ENCODE assay signal across 8 mouse cellular contexts in the genomic region with DNA sequence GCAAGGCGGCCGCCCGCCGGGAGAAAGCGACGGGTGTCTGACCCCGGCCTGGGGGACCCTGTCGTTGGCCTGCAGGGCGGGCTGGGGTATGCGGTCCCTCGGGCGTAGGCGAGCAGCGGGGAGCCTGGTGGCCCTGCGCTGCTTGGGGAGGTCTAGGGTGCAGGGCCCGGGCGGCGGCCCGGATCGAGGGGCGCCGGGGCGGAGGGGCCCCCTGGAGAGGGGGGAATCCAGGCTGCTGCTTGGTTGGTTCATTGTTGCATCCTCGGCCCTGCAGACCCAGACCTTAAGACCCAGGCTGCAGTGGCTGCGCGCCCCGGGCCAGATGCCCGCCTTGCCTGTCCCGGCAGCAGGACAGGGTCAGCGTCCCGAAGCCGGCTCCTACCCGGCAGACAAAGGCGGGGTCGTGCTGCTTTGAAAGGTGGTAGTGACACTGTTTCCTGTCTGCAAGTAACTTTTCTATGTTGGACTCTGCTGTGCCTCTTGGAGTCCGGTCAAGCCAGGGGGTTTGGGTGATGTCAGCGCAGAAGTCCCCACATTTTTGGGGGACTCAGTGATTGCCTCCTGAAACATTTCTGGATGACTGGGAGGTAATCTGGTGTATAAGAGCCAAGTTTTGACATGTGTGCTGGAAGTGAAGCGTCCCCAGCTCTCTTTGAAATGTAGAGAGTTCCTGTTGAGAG.
DNase-seq lines count a peak whose midpoint lies in the region; ATAC-seq and TF ChIP-seq lines count a peak whose summit lies in the region.

No protein-coding gene starts in this region.

- no peaks in the 10 kb centered on the region for H3K9me3 ChIP-seq in forebrain, embryonic 15.5 days
- no peaks in the 10 kb centered on the region for H3K9me3 ChIP-seq in liver, postnatal 0 days (ENCODE audit: low read length)

- 0 out of 2 replicates have a peak, but pooled peaks have one; percentile 20 for ATAC-seq in frontal cortex, adult (ENCODE audit: low TSS enrichment)
- no peak; the same call in 1 of the 2 replicates for ATAC-seq in forebrain, embryonic 15.5 days (replicated peaks)
- ATAC-seq in liver, postnatal 0 days, result peak; percentile 40

- peak overlapping the region; percentile 93 for H3K9ac ChIP-seq in forebrain, embryonic 15.5 days (replicated peaks)
- H3K9ac ChIP-seq in liver, postnatal 0 days (replicated peaks), result peak overlapping the region; percentile 94

- H3K27ac ChIP-seq in forebrain, embryonic 15.5 days (replicated peaks), result peak overlapping the region; percentile 85
- H3K27ac ChIP-seq in liver, postnatal 0 days (ENCODE audit: low read depth), result peak overlapping the region; percentile 77
- no peak overlapping the region for H3K27ac ChIP-seq in olfactory bulb, adult 2 months (ENCODE audit: insufficient read depth, low read depth, low read length)

- H3K4me2 ChIP-seq in forebrain, embryonic 15.5 days (replicated peaks), result peak overlapping the region; percentile 63
- H3K4me2 ChIP-seq in liver, postnatal 0 days (ENCODE audit: low read depth, low read length), result peak overlapping the region; percentile 97

- peak overlapping the region; percentile 95 for H3K4me3 ChIP-seq in forebrain, embryonic 15.5 days
- H3K4me3 ChIP-seq in liver, postnatal 0 days (ENCODE audit: low read depth, low read length), result peak overlapping the region; percentile 87
- peak overlapping the region; percentile 86 for H3K4me3 ChIP-seq in olfactory bulb, adult 2 months (ENCODE audit: insufficient read depth, low read depth, low read length)

- no peaks in the 10 kb centered on the region for H3K36me3 ChIP-seq in forebrain, embryonic 15.5 days
- H3K36me3 ChIP-seq in liver, postnatal 0 days (replicated peaks; ENCODE audit: insufficient read depth, low read length), result no peaks in the 10 kb centered on the region

- peaks cover 38% of the 10 kb centered on the region for H3K4me1 ChIP-seq in forebrain, embryonic 15.5 days
- H3K4me1 ChIP-seq in liver, postnatal 0 days (ENCODE audit: insufficient read depth), result peaks cover 46% of the 10 kb centered on the region
- peaks cover 12% of the 10 kb centered on the region; the same call in 1 of the 2 replicates for H3K4me1 ChIP-seq in olfactory bulb, adult 2 months (ENCODE audit: control insufficient read depth, insufficient read depth, low read length)

- no peak for DNase-seq in frontal cortex, adult 2 months (ENCODE audit: extremely low spot score in 1 of 2, low spot score in 1 of 2)
- DNase-seq in adrenal gland, postnatal 36 days, result peak; percentile 26 to 62
- DNase-seq in induced T-regulatory cell, adult 2 months (ENCODE audit: low read depth), result peak; percentile 78
- peak; percentile 45 for DNase-seq in liver, postnatal 0 days
- DNase-seq in urinary bladder, postnatal 14 days (ENCODE audit: low spot score), result peak; percentile 25

- TF ChIP-seq EP300 in liver, postnatal 0 days (IDR thresholded peaks at IDR 0.05; ENCODE audit: low read depth), result no peak

- WGBS in forebrain, embryonic 15.5 days, result under 1% methylated on average over 37 of the region's 38 CpGs
- 4% methylated on average over 37 of the region's 38 CpGs for WGBS in liver, postnatal 0 days (ENCODE audit: insufficient replicate concordance)
- 4% methylated on average over 38 of the region's 38 CpGs for WGBS in olfactory bulb, adult 2 months

- H3K27me3 ChIP-seq in forebrain, embryonic 15.5 days, result no peaks in the 10 kb centered on the region
- no peaks in the 10 kb centered on the region for H3K27me3 ChIP-seq in liver, postnatal 0 days (ENCODE audit: insufficient read depth, low read length)

- TF ChIP-seq POLR2A in olfactory bulb, adult 2 months (IDR thresholded peaks at IDR 0.05; ENCODE audit: insufficient read depth, low read depth, low read length), result no peak

- no peak for TF ChIP-seq CTCF in liver, postnatal 0 days (IDR thresholded peaks at IDR 0.05; ENCODE audit: low read depth)
- no peak for TF ChIP-seq CTCF in olfactory bulb, adult 2 months (IDR thresholded peaks at IDR 0.05; ENCODE audit: insufficient read depth, low read depth, low read length)

Comparison
In these comparisons a context has a peak if more than half of its experiments do, and no peak if none do; other contexts are left out.
1. DNase-seq: peak in adrenal gland, postnatal 36 days (2 of 2), induced T-regulatory cell, adult 2 months (single experiment), liver, postnatal 0 days (single experiment) and urinary bladder, postnatal 14 days (single experiment); none in frontal cortex, adult 2 months (0 of 2).
2. Peak in every context shown above with its lines, with median percentiles within 50 percentile points of each other: H3K4me3 ChIP-seq.